Mouse (Mus musculus) E14TG2a.4 (cell line): ENCODE data around the gene N4bp2.

Experiments used
- CTCF ChIP-seq: conservative IDR thresholded peaks from 2 replicates; pipeline ENCODE4 v1.5.1; 2014; ENCODE audit warnings: low read length
- POU5F1 ChIP-seq: IDR thresholded peaks from 2 replicates; pipeline ENCODE4 v1.6.1; 2014; ENCODE audit warnings: low read length, borderline replicate concordance

GRCm38 (mm10) chr5:65873212-65873611, 109.9 kb downstream of the N4bp2 start:
- TF ChIP-seq CTCF (no peak), POU5F1 (no peak)
